Mouse (Mus musculus): ENCODE data around the gene Cyp3a59. TPM values are rescaled to one million over a fixed set of nuclear protein-coding genes. Genes with fewer than 3 reads are reported as not detected.

Gene Cyp3a59
- polyA plus RNA-seq (2017; shearing (Covaris generic)): not detected

GRCm38 (mm10) chr5:146078945-146079344, at the start of gene Cyp3a59:
Cyp3a59 (plus strand) TSS chr5:146079257.

GRCm38 (mm10) chr5:146160439-146160838, 81.4 kb downstream of the Cyp3a59 start, which contains the start of gene Gm5565:
Gm5565 (minus strand) TSS chr5:146160539.

Other genes starting within 250 kb of the Cyp3a59 start
- not detected for gene Cyp3a11, start 199.3 kb upstream of the Cyp3a59 start, polyA plus RNA-seq (2017; shearing (Covaris generic))
- gene Cyp3a25, start 69.6 kb upstream of the Cyp3a59 start, polyA plus RNA-seq (2017; shearing (Covaris generic)): not detected
- gene Gm5565, start 81.3 kb downstream of the Cyp3a59 start, polyA plus RNA-seq (2017; shearing (Covaris generic)): not detected
- not detected for gene Gm6309, start 91.5 kb downstream of the Cyp3a59 start, polyA plus RNA-seq (2017; shearing (Covaris generic))
- 0.51 TPM for gene 1700001J03Rik, start 106.0 kb downstream of the Cyp3a59 start, polyA plus RNA-seq (2017; shearing (Covaris generic))
- 72.1 TPM for gene Rnf6, start 142.3 kb downstream of the Cyp3a59 start, polyA plus RNA-seq (2017; shearing (Covaris generic))
- gene Cdk8, start 152.0 kb downstream of the Cyp3a59 start, polyA plus RNA-seq (2017; shearing (Covaris generic)): 16.5 TPM